Mouse (Mus musculus): ENCODE data around the gene 1110008P14Rik. TPM values are rescaled to one million over a fixed set of nuclear protein-coding genes. Genes with fewer than 3 reads are reported as not detected.

The 1110008P14Rik gene
- polyA plus RNA-seq, 1 experiment from 2014 or later = 47.8 TPM

DNA sequence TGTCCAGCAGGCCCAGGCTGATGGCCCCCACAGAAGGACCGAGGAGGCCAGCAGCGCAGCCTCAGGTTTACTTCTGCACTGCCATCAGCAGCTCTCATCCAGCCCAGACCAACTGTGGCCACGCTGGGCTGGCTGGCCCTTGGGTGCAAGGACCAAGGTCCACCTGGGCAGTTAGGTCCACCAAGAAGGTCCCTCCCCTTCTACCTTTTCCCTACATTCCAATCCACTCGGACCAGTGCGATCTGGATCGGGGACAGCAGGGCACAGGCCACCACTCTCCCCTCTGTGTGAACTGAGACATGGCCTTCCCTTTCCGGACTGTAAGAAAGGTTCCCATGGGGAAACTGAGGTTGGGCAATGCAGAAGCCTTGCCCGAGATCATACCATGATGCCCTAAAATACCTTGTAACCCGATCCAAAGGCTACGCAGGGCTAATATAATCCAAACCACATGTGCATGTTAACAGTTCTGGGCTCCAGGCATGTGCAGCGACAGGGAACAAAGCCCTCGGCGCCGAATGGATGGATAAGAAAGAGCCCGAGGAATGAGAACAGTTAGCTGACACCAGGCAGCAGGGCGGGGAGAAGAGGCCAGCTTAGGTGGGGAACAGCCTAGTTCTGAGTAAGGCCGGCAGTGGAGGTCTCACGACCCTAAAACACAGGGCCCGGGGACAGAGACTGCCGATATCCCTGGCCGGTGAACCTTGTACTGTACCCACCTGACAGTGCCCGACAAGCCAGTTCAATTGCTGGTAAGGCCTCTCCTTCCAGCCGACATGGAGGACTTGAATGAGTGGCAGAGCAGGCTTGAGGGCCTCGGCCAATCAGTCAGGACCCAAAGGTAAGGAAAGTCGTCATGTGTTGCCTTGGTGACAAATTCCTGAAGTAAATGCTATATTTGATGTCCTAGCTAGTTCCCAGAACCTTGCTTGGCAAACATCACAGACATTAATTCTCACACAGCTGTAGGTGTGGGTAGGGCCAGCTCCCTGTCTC, 27.0 kb upstream of the 1110008P14Rik start:
- 0 out of 2 replicates have a peak, but pooled peaks have one; percentile 29 for ATAC-seq (ENCODE audit: insufficient number of reproducible peaks, insufficient read depth, low FRiP score, low TSS enrichment, low read depth)
- Histone ChIP-seq H3K4me2 (peak overlapping the region; percentile 12), H3K9me3 (no peaks in the 10 kb centered on the region), H3K27ac (peak overlapping the region; percentile 77), H3K36me3 (peaks cover under 1% of the 10 kb centered on the region; the same call in 1 of the 2 replicates), H3K9ac (peak overlapping the region; percentile 51; the same call in 1 of the 2 replicates), H3K27me3 (no peaks in the 10 kb centered on the region), H3K4me3 (no peak overlapping the region), H3K4me1 (peaks cover 13% of the 10 kb centered on the region)
- 30% methylated on average over 25 of the region's 25 CpGs for WGBS

- 77% methylated on average over 7 of the region's 7 CpGs for WGBS
- peaks cover 9% of the 10 kb centered on the region for H3K36me3 ChIP-seq
- no peak overlapping the region for H3K4me3 ChIP-seq
- H3K27me3 ChIP-seq = no peaks in the 10 kb centered on the region
- no peaks in the 10 kb centered on the region for H3K9me3 ChIP-seq
- no peak overlapping the region for H3K4me2 ChIP-seq
- no peak overlapping the region for H3K9ac ChIP-seq
- H3K4me1 ChIP-seq = peaks cover 13% of the 10 kb centered on the region
- no peak for ATAC-seq (ENCODE audit: insufficient number of reproducible peaks, insufficient read depth, low FRiP score, low TSS enrichment, low read depth)
- H3K27ac ChIP-seq = no peak overlapping the region
Observed at GRCm38 (mm10) chr2:32407144-32407824, 25.5 kb upstream of the 1110008P14Rik start.

- H3K9me3 ChIP-seq = no peaks in the 10 kb centered on the region
- 26% methylated on average over 2 of the region's 2 CpGs for WGBS
- H3K4me3 ChIP-seq = no peak overlapping the region
- H3K9ac ChIP-seq = 0 out of 2 replicates have a peak overlapping the region, but pooled peaks have one; percentile 16
- peaks cover 29% of the 10 kb centered on the region for H3K36me3 ChIP-seq
- peaks cover 13% of the 10 kb centered on the region for H3K4me1 ChIP-seq
- ATAC-seq (ENCODE audit: insufficient number of reproducible peaks, insufficient read depth, low FRiP score, low TSS enrichment, low read depth) = no peak; the same call in 1 of the 2 replicates
- no peak overlapping the region for H3K4me2 ChIP-seq
- H3K27me3 ChIP-seq = no peaks in the 10 kb centered on the region
- no peak overlapping the region for H3K27ac ChIP-seq
Observed at GRCm38 (mm10) chr2:32404663-32405062, 22.9 kb upstream of the 1110008P14Rik start.

- Histone ChIP-seq H3K36me3 (peaks cover 22% of the 10 kb centered on the region), H3K4me3 (peak overlapping the region; percentile 97), H3K9ac (peak overlapping the region; percentile 86), H3K4me2 (peak overlapping the region; percentile 95), H3K27ac (peak overlapping the region; percentile 87; the same call in 1 of the 2 replicates), H3K4me1 (peaks cover 18% of the 10 kb centered on the region), H3K27me3 (no peaks in the 10 kb centered on the region), H3K9me3 (no peaks in the 10 kb centered on the region)
- no peak for ATAC-seq (ENCODE audit: insufficient number of reproducible peaks, insufficient read depth, low FRiP score, low TSS enrichment, low read depth)
- WGBS = under 1% methylated on average over 15 of the region's 15 CpGs
Observed at GRCm38 (mm10) chr2:32396695-32397094, 15.0 kb upstream of the 1110008P14Rik start.

DNA sequence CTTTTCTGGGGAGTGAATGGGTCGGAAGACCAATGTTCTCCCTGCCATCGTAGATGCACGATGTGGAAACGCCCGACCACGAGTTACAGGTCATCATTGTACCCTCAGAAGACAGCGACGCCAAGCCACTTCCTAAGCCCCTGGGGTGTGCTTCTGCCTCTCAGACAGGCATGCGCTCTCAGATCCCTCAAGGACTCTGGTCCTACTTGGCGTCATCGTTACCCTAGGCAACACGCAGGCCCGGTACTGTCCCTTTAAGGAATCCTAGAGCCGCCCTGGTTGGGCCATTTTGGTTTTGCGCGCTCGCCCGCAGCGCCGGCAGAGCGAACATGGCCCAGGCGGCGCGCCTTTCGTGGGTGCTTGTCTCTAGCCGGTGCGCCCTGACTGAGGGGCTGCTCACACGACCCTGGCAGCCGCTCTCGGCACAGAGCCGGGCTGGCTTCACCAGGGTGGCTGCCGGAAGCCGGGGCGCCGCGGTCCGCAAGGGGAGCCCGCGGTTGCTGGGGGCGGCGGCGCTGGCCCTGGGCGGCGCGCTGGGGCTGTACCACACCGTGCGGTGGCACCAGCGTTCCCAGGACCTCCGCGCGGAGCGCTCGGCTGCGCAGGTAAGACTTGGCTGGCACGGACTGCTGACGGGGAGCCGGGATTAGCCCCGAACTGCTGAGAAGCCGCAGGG, 14.3 kb upstream of the 1110008P14Rik start:
- peak overlapping the region; percentile 97 for H3K4me3 ChIP-seq
- peak overlapping the region; percentile 86 for H3K9ac ChIP-seq
- no peaks in the 10 kb centered on the region for H3K27me3 ChIP-seq
- H3K4me1 ChIP-seq = peaks cover 18% of the 10 kb centered on the region
- peak overlapping the region; percentile 95 for H3K4me2 ChIP-seq
- peak overlapping the region; percentile 87 for H3K27ac ChIP-seq
- no peaks in the 10 kb centered on the region for H3K9me3 ChIP-seq
- peaks cover 17% of the 10 kb centered on the region for H3K36me3 ChIP-seq
- WGBS = under 1% methylated on average over 59 of the region's 59 CpGs
- ATAC-seq (ENCODE audit: insufficient number of reproducible peaks, insufficient read depth, low FRiP score, low TSS enrichment, low read depth) = peak; percentile 90

GRCm38 (mm10) chr2:32395484-32395945, 13.8 kb upstream of the 1110008P14Rik start, which contains the start of gene Ptges2:
Gene Ptges2 (plus strand): TSS chr2:32395896.
- H3K9me3 ChIP-seq = no peaks in the 10 kb centered on the region
- H3K27ac ChIP-seq = peak within 1 kb of the TSS; percentile 87
- no peaks in the 10 kb centered on the region for H3K27me3 ChIP-seq
- under 1% methylated on average over 31 of the region's 31 CpGs for WGBS
- peak within 1 kb of the TSS; percentile 97 for H3K4me3 ChIP-seq
- H3K4me1 ChIP-seq = peaks cover 21% of the 10 kb centered on the region
- peak within 1 kb of the TSS; percentile 86 for H3K9ac ChIP-seq
- H3K4me2 ChIP-seq = peak within 1 kb of the TSS; percentile 95
- H3K36me3 ChIP-seq = peaks cover 11% of the 10 kb centered on the region
- peak; percentile 88 for ATAC-seq (ENCODE audit: insufficient number of reproducible peaks, insufficient read depth, low FRiP score, low TSS enrichment, low read depth)

GRCm38 (mm10) chr2:32394973-32395372, 13.2 kb upstream of the 1110008P14Rik start:
- Histone ChIP-seq H3K9me3 (no peaks in the 10 kb centered on the region), H3K36me3 (peaks cover 8% of the 10 kb centered on the region), H3K27ac (peak overlapping the region; percentile 87), H3K9ac (peak overlapping the region; percentile 86), H3K4me2 (peak overlapping the region; percentile 95), H3K4me3 (peak overlapping the region; percentile 97), H3K27me3 (no peaks in the 10 kb centered on the region), H3K4me1 (peaks cover 21% of the 10 kb centered on the region)
- no peak for ATAC-seq (ENCODE audit: insufficient number of reproducible peaks, insufficient read depth, low FRiP score, low TSS enrichment, low read depth)
- 4% methylated on average over 8 of the region's 8 CpGs for WGBS

DNA sequence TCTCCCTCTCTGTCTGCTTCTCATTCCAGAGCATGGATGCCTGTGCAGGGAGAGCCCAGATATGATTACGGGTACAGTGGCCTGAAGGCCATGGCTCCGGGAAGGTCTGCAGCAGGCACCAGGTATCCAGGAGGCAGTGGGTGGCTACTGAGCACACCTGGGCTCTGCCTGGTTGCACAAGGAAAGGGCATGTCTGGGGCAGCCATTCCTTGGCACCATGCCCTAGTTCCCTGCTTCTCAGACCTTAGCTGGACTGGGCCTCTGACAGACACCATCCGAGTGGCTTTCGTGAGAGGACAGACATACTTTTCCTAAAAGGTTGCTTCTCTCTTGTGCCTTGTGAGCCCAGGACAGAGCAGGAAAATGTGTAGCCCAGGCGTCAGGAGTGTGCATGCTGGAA, 10.3 kb upstream of the 1110008P14Rik start:
- ATAC-seq (ENCODE audit: insufficient number of reproducible peaks, insufficient read depth, low FRiP score, low TSS enrichment, low read depth) = no peak
- H3K36me3 ChIP-seq = no peaks in the 10 kb centered on the region
- H3K4me2 ChIP-seq = no peak overlapping the region
- H3K27ac ChIP-seq = no peak overlapping the region
- 0 out of 2 replicates have a peak overlapping the region, but pooled peaks have one; percentile 32 for H3K9ac ChIP-seq
- H3K27me3 ChIP-seq = no peaks in the 10 kb centered on the region
- H3K4me1 ChIP-seq = peaks cover 13% of the 10 kb centered on the region
- no peaks in the 10 kb centered on the region for H3K9me3 ChIP-seq
- 83% methylated on average over 5 of the region's 5 CpGs for WGBS
- no peak overlapping the region for H3K4me3 ChIP-seq

DNA sequence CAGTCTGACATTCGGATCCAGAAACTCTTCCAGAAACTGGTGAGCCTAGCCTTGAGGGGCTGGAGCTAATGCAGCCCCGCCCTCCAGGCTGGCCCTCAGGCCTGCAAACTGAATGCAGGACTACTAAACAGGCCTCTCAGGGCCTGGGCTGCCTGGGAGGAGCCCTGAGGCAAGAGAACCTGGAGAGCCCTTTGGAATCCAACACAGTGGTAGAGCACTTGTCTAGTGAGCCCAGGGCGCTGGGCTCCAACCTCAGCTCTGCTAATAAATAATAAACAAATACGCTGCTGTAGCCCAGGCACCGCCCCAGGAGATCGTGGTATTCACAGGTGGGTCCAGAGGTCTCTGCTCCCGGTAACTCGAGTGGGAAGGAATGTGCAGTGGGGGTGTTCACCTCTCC, 9.1 kb upstream of the 1110008P14Rik start:
- Histone ChIP-seq H3K36me3 (no peaks in the 10 kb centered on the region), H3K4me2 (no peak overlapping the region), H3K27me3 (no peaks in the 10 kb centered on the region), H3K9ac (0 out of 2 replicates have a peak overlapping the region, but pooled peaks have one; percentile 32), H3K9me3 (no peaks in the 10 kb centered on the region), H3K27ac (no peak overlapping the region), H3K4me3 (no peak overlapping the region), H3K4me1 (peaks cover 12% of the 10 kb centered on the region; the same call in 1 of the 2 replicates)
- ATAC-seq (ENCODE audit: insufficient number of reproducible peaks, insufficient read depth, low FRiP score, low TSS enrichment, low read depth) = no peak
- 60% methylated on average over 8 of the region's 8 CpGs for WGBS

GRCm38 (mm10) chr2:32389157-32389556, 7.4 kb upstream of the 1110008P14Rik start:
- Histone ChIP-seq H3K36me3 (no peaks in the 10 kb centered on the region), H3K27ac (no peak overlapping the region), H3K4me2 (no peak overlapping the region), H3K9ac (no peak overlapping the region), H3K27me3 (no peaks in the 10 kb centered on the region), H3K4me3 (no peak overlapping the region), H3K9me3 (no peaks in the 10 kb centered on the region), H3K4me1 (peaks cover 7% of the 10 kb centered on the region; the same call in 1 of the 2 replicates)
- WGBS = 64% methylated on average over 2 of the region's 2 CpGs
- no peak for ATAC-seq (ENCODE audit: insufficient number of reproducible peaks, insufficient read depth, low FRiP score, low TSS enrichment, low read depth)

Data from embryonic facial prominence, embryonic 13.5 days (tissue).